Mouse (Mus musculus): ENCODE data around the gene Prdm12.
"Not testable (repeated sequence)": the region's sequence is repeated elsewhere in the genome, so short reads cannot be mapped to it uniquely, and the experiment has no call there.

Gene Prdm12

DNA sequence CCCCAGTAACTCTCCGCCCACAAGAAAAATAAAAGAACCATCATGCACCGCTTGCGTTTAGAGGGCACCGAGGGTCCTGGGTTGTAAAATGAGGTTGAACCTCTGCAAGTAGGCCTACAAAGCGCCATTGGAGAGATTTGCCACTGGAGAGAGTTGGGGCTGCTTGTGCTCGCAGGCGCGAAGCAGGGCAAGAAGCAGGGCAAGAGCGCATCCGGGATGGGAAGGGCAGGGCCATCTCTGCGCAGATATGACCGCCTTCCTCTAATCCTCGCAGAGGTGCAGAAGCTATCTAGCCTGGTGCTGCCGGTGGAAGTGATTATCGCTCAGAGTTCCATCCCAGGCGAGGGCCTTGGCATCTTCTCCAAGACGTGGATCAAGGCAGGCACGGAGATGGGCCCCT lies 2.1 kb downstream of the Prdm12 start:
- no peak for DNase-seq (ENCODE audit: low read depth)

DNA sequence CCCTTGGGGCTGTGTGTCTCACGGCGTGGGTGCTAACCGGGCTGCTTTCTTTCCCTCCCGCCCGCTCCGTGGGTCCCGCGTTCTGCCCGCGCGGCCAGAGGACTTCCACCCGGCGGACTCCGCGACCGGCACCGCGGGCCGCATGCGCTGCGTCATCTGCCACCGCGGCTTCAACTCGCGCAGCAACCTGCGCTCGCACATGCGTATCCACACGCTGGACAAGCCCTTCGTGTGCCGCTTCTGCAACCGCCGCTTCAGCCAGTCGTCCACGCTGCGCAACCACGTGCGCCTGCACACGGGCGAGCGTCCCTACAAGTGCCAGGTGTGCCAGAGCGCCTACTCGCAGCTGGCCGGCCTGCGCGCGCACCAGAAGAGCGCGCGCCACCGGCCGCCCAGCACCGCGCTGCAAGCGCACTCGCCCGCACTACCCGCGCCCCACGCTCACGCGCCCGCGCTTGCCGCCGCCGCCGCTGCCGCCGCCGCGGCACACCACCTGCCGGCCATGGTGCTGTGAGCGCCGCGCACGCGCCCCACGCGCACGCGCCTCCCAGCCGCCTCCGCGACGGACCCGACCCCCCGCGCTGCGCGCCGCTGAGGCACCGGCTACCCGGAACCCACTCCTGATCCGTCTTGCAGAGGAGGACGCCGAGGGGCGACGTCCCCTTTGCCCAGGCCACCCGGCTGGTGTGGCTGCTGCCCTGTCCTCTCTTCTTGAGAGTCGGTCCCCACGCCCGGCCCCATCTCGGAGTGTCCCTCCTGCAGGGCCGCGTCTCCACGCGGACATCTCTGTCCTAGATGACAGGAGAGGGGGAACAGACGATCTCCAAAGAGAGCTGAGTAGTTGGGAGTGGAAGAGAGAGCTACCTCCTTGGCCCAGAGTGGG lies 14.4 kb downstream of the Prdm12 start:
- no peak for DNase-seq (ENCODE audit: low read depth)

DNA sequence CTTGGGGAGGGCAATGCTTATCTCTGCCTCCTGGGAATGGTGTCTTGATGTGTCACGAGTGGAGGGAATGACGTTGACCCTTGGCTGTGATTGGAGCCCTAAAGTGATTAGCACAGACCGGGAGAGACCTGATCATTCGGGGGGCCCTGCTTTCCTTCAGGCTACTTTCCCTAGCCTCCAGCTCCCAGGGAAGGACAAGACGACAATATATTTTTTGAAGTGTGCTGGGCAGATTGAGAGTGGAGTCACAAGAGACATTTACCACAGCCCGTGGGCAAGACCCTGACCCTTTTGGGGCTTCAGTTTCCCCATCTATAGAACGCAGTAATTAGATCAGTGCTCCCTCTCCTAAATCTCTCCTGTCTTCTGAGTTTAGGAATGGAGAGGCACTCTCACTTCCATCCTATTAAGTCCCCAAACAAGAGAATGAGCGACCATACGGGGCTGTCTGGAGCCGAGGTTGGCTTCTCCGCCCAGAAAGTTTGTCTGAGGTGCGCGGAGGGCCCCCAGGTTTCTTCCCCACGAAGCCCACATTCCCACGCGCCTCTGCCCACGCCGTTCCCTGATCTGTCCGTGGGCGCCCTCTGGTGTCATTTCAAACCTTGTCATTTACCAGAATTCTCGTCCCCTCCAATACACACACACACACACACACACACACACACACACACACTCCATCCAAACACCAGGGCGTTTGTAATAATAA lies 15.2 kb downstream of the Prdm12 start:
- peak; percentile 65 for DNase-seq (ENCODE audit: low read depth)

DNA sequence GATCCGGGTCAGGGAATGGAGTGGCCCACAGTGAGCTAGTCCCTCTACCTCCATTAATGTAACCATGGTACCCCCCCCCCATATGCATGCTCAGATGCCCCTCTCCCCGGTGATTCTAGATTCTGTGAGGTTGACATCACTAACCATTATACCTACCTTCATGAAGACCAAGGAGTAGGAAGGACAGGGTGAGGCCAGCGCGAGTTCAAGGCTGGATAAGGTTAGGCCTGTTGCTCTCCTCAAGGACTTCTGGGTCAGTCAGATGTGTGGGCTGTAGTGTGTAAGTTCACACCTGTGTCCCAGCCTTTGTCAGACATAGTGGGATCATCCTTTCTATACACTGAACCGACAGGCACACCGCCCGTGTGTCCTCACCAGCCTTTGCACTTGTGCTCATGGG lies 16.5 kb downstream of the Prdm12 start:
- DNase-seq (ENCODE audit: low read depth): no peak

DNA sequence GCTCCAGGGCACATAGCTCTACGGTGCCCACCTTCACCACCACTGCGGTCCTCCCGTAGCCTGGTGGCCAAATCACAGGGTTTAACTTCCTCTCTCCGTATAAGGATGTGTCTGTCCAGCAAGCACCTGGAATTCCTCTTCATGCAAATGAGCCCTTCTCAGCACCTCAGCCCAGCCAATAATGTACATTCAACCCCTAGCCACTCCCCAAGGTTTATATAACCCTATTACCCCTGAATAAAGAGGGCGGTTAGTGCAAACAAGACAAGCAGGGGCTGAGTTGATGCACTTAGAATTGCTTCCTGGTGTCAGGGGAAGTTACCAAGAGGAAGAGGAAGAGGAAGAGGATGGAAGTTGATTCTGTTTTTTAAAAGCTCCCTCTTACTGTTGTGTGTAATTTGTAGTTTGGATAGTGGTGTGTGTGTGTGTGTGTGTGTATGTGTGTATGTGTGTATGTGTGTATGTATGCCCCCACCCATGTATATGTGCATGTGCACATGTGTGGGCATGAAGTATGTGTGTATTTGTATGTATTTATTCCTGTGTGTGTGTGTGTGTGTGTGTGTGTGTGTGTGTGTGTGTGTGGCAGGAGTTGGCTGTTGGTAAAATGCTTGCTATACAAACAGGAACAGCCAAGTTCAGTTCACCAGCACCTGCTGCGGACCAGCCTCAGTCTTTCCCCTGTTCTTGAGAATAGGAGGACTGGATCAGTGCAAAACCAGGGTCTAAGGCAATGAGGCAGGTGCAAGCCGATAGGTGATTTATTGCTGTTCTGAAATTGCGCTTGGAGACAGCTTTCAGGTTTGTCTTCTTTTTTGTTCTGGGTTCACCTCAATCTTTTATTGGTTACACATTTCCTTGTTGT lies 23.3 kb downstream of the Prdm12 start:
- no peak for DNase-seq (ENCODE audit: low read depth)

DNA sequence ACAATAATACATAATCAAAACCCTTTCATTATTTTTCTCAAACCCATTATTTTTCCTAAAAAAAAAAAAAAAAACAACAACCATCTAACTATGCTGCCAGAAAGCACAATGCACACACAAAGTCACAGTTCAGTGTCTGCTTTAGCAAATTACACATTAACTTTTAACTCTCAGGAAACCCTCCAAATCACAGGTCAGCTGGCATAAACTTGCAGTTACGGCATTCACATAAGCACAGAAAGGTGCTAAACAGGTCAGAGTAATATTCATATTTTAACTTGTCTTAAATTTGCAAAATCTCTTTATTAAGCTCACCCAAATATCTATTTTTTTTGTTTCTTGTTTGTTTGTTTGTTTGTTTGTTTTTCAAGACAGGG lies 24.0 kb downstream of the Prdm12 start:
- DNase-seq (ENCODE audit: low read depth): no peak

DNA sequence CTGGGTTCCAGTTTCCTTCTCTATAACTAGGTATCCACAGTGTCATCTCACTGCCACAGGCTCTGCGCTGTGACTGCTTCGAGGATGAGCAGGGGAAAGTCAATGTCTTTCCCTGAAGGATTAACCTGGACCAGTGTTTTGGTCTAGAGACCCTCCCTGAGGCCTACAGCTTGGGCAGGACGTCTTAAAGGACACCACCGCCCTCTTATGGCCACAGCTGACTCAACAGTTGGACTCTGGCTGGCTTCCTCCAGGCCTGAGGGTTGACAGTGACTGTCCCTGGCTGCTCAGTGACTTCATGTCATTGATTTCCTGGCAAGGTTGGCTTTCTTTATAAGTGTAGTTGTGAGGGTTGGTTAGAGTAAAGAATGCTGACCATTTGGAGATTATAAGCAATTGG lies 27.5 kb downstream of the Prdm12 start:
- DNase-seq (ENCODE audit: low read depth): peak; percentile 51

DNA sequence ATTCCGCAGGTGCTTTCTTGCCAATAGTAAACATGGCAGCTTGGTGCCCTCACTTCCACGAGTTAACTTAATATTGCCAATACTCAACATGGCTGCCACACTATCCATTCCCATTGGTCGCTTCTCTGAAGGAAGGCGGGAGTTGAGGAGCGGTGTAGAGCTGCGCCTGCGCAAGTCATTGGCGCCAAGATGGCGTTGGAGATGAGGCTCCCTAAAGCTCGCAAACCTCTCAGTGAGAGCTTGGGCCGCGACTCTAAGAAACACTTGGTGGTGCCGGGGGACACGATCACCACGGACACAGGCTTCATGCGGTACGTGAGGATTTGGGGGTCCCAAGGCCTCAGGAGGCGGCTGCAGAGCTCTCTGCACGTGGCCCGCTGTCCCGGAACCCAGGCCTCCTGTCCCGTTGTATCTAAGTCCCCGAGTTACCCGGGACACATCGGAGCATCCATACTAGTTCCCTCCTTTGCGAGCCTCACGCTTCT lies 30.8 kb downstream of the Prdm12 start, which contains the start of gene Exosc2:
TSS of gene Exosc2 (plus strand) at position 165 of the 485 bp plus-strand sequence.
- peak; percentile 98 for DNase-seq (ENCODE audit: low read depth)

DNA sequence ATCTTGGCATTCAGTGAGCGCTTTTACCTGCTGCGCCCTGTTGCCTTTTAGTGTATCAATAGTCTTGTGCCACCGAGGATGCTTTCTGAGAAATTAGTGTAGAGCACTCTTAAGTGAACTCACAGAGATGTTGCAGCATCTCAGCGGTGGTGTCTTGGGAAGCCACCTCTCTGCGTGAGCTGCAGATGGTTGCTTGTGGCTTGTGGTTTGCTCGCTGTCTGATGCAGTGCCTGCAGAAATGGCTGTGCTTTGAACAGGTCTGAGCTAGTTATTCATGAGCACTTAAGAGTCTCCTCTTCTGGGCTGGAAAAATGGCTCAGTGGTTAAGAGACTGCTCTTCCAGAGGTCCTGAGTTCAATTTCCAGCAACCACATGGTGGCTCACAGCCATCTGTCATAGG lies 38.8 kb downstream of the Prdm12 start:
- DNase-seq (ENCODE audit: low read depth): no peak

DNA sequence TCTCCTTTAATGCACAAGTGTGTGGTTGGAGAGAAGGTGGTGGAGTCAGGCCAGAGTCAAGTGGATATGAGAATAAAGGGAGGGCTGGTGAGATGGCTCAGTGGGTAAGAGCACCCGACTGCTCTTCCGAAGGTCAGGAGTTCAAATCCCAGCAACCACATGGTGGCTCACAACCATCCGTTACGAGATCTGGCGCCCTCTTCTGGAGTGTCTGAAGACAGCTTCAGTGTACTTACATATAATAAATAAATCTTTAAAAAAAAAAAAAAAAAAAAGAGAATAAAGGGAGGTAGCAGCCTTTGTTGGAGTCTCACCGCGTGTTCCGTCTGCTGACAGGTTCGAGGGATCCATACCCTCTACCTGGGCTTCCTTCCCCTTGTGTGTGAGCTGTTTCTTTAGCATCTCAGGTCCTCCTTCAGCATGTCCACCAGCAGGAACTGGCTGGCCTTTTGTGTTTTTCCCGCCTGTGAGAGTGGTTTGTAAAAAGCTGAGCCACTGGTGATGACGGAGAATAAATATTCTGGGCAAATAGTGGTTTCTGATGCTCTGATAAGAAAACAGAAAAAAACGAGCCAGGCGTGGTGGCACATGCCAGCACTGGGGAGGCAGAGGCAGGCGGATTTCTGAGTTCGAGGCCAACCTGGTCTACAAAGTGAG lies 41.3 kb downstream of the Prdm12 start:
- DNase-seq (ENCODE audit: low read depth): not testable (repeated sequence)

DNA sequence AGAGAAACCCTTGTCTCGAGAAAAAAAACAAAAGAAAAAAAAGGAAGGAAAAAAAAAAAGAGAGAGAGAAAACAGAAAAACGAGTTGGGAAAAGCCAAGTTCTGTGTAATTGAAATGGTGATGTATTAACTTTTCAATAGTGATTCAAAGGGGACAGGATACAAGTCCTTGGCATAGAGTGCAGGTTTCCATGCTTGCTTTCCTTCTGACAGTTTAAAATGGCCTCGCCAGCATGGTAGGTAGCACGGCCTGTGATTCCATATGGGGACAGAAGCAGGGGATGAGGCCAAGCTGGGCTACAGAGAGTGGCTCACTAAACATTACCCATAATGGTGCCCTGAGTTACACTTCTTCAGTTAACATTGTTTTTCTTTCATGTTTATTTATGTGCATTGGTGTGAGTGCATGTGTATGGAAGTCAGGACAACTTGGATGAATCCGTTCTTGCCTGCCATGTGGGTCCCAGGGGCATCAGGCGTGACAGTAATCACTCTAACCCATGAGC lies 41.9 kb downstream of the Prdm12 start:
- DNase-seq (ENCODE audit: low read depth): no peak

DNA sequence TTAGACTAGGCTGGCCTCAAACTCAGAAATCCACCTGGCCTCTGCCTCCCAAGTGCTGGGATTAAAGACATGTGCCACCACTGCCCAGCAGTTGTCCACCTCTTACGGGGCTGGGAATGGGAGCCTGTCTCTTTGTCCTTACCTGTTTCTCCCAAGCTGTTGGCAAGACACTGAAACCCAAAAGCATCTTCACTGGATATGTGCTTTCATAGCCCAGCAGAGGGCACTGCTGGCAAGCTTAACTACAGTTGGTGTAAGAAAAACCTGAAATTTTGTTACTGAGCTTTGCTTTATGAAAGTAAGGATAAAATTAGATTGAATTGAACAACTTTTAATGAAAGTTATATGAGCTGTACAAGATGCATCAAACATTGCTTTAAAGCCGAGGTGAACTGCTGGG lies 43.8 kb downstream of the Prdm12 start:
- DNase-seq (ENCODE audit: low read depth): peak; percentile 89

DNA sequence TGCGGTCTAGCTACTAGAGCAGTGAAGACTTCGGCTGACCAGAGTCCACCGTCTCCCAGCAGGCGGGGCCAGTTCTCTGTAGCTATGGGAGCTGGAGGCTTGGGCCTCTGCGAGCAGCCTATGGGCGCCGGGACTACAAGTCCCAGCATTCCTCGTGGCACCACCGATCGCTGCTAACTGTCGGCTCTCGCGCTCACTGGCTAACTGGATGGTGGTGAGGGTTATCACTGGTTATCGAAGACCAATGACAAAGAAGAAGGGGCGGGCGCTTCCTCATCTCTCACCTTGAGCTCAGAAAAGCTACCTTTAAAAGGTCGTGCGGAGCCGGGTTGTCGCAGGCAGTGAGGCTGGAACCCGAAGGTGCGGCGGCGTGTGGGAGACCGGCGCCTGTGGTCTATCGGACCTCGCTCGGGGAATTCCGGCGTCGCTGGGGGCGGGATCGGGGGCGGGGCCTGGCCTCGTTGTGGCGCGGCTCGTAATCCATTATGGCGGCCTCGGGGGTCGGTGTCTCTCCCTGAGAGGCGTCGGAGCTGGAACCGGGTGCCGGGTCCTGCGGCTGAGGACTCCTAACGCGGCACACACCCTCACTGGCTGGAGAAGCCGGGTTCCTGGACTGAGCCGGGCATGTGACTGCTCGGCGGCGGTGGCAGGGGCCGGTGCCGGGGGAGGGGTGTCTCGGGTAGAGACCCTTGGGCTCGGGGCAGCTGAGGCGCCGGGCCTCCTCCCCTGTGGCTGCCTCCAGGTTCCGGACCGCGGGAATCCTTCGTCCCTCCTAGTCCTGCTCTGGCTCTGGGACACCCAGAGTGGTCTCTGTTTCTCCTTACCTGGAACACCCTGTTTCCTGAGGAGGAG lies 48.5 kb downstream of the Prdm12 start, which contains the start of gene Abl1:
TSS of gene Abl1 (plus strand) at position 303 of the 852 bp plus-strand sequence.
- DNase-seq (ENCODE audit: low read depth): peak; percentile 97

DNA sequence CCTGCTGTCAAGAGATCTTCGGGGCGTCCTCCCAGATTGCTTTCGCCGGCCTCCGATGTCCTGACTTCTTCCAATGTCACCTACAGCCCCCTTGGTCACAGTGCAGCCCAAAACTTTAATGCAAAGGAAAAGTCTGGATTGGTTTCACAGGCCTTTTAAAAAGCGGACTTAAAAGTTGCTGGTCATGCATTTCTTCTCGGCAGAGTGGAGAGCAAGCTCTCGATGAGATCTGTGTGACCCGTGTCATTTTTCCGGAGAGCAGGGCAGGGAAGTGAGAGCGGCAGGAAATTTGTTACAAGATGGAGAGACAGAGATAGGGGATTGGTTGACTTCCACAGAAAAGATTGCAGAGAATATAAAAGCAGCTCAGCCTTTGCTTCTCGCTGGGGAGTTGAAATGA lies 49.2 kb downstream of the Prdm12 start:
- DNase-seq (ENCODE audit: low read depth): peak; percentile 28

DNA sequence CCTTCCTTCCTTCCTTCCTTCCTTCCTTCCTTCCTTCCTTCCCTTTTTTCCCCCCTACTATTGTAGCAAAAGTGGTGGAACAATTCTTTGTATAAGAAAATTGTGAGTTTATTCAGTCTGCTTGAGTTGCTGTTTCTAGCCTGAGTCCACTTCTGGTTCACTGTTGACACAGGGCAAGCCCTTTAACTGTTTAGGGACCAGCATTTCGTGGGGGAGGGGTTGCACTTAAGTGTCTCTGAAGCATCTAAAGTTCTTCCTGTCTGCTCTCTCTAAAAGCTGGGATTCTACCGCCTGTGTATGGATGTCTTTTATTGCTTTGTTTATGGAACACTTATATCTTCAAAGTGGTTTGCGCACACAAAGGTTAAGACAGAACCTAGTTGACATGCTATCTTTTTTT lies 50.2 kb downstream of the Prdm12 start:
- DNase-seq (ENCODE audit: low read depth): no peak

DNA sequence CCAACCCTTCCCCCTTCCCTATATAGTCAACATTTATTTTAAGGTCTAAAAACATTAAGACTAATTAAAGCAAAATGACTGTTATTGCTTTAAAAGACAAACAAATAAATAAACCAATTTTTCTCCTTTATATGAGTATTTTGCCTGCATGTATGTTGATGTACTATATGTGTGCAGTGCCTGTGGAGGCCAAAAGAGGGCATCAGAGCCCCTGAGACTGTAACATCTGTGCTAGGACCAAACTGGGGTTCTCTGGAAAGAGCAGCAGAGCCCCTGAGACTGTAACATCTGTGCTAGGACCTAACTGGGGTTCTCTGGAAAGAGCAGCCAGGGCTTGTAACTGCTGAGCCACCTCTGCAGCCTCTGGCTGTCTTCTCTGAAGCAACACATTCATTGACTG lies 58.4 kb downstream of the Prdm12 start:
- DNase-seq (ENCODE audit: low read depth): peak; percentile 32

DNA sequence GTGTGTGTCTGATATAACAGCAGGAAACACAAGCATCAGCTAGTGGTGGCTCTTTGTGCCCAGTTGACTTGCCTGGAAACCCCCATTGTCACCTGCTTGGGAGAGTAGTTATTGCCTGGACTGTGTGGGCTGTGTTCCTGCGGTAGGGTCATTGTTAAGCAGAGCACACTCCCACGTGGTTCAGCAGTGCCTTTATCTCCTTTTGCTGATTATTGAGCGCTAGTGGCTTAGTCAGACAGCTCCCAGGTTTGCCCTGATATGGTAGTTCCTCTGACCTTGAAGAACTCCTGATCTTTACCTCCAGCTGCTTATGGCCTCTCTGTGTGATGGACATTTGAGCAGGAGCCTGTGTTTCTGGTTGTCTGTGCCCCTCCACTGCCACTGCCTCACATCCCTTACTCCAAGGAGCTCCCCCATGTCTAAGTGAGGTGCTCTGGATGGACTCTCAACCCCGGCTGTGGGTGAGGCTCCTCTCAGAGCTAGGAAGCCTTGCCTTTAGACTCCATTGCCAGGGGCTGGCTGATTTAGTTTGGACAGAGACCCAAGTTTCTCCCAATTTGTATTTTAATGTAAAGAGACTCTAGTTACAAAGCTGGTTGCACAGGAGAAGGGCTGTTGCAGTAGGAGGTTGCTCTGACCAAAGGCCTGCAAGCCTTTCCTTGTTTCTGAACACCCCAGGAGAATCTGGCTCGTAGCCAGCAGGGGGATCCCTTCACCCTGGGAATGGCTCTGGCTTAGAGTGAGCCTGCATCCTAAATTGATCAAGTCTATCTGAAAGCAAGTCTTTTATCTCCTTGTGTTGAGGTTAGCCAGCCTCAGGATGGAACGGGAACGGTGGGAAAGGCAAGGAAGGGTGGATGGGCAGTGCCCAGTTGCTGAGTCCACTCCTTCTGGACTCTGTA lies 61.0 kb downstream of the Prdm12 start:
- DNase-seq (ENCODE audit: low read depth): no peak

DNA sequence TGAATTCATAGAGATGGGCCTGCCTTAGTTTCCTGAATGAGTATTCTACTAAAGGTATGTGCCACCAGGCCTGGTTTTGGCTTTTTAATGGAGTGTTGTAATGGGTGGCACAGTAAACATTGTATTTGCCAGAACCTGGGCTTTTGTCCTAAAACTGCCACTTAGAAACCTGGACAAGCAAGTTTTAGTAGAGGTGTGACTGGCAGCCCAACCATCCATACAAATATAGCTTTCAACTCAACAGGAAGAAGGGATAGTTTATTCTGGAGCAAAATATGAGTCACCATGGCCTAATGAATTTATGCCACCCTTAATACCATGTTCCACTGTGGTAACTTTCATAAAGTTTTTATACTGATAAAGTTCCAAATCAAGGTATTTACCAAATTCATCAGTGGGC lies 63.4 kb downstream of the Prdm12 start:
- no peak for DNase-seq (ENCODE audit: low read depth)

All from NIH3T3 (cell line).